Mouse (Mus musculus): ENCODE data around the gene Ubap2l.

The Ubap2l gene

DNA sequence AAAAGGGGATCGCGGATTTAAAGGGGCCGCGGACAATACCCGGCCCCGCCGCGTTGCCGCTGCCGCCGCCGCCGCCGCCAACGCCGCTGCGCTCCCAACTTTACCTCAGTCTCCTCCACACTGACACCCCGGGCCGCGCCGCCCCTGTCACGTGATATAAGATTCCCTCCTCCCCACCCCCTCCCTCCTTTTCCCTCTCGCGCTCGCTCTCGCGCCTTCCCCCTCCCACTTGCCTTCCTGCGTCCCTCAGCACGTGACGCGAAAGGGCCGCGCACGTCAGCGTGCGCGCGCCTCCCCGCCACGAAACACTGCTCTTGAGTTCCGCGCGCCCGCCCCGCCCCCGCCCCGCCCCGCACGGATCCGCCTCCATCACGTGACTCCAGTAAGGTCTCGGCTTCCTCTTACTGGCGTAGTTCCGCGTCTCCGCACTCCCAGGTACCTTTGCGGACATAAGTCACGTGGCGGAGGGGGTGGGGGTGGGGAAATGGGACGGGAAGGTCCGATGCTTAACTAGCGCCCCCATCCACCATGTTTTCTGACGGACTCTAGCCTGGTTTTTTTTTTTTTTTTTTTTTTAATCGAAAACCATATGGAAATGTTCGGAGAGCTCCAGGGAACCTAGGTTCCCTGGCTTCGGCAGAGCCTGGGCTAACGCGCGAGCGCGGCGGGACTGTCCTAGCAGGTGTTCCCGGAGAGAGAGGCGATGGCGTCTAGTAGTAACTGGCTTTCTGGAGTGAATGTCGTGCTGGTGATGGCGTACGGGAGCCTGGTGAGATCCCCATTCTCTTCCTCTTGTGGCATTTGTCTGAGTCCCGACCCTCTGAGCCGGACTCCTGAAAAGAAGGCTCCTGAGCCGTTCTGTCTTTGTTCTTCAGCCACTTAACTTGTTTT, at the start of gene Ubap2l:
TSS of gene Ubap2l (minus strand) at position 278 of the 891 bp plus-strand sequence.
- DNase-seq (ENCODE audit: low spot score in 2 of 2): peak; percentile 85 to 93

DNA sequence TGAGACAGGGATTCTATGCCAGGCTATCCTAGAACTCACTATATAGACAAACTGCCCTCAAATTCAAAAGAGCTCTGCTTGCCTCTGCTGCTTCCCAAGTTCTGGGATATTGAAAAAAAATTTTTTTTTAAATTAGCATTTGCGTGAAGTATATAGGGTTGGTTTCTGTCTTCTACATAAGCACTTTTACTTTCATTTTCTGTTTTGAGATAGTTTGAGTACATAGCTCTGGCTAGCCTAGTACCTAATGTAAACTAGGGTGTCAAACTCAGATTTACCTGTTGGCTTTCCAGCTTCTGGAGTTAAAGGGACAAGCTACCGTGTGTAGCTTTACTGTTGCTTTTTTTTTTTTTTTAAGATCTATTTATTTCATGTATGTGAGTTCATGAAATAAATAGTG, 49.2 kb upstream of the Ubap2l start:
- DNase-seq (ENCODE audit: low spot score in 2 of 2): no peak

DNA sequence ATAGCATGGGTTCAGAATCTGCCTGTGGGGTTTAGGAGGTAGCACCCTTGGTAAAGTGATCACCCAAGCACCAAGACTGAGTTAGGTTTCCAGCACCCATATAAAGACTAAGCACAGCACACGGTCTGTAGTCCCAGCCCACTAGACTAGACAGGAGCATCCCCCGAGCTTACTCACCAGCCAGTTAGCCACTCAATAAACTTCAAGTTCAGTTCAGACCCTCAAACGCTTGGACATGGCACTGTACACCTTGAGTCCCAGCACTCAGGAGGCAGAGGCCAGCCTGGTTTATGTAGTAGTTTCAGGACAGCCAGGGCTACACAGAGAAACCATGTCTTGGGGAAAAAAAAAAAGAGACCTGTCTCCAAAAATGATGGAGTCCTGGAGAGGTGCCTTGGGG, 48.6 kb upstream of the Ubap2l start:
- DNase-seq (ENCODE audit: low spot score in 2 of 2): no peak

DNA sequence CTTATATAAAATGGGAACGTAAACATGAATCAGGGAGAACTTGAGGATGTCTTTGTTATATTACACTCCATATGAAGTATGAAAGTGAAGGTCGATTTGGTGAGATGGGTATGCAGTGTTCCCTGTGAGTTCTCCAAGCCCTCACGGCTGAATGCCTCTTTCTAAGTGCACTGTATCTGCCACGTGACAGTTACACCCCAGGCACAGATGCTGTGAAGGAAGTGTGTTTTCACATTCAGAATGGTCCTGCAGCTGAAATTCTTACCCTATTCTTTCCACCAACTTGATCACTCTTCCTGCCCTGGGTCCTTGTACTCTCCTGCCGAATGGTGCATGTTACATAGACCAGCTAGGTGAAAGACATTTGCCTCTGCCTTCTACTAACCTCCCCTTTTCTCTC, 45.5 kb upstream of the Ubap2l start:
- no peak for DNase-seq (ENCODE audit: low spot score in 2 of 2)

DNA sequence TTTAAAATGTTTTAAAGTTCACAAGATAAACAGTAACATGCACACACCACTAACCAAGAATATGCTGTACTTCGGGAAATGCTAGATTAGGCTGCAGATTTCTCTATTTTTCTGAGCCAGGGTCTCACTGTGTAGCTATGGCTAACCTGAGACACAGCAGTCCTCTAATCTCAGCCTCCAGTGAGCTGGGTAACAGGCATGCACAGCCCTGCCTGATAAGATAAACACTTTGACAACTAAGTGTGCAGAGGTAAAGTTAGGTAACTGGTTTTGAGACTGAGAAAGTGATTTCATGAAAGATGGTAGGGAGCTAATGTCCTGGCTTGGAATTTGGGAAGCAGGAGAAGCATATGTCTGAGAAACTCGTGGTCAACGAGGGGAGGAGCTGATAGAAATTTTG, 42.0 kb upstream of the Ubap2l start:
- no peak for DNase-seq (ENCODE audit: low spot score in 2 of 2)

DNA sequence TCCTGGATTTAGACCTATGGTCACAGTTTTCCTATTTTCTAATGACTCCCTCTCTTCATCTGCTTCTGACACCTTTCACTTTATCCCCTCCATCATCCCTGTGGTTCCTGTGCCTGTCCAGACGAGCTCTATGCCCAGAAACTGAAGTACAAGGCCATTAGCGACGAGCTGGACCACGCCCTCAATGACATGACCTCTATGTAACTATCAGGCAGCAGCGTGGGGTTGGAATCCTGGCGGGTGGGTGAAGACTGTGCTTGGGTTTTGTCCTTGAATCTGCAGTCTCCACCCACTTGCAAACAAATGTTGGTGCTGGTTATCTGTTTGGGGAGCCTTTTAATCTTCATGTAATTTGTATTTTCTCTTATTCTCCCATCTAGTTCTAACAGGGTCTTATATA, 38.5 kb upstream of the Ubap2l start:
- no peak for DNase-seq (ENCODE audit: low spot score in 2 of 2)

DNA sequence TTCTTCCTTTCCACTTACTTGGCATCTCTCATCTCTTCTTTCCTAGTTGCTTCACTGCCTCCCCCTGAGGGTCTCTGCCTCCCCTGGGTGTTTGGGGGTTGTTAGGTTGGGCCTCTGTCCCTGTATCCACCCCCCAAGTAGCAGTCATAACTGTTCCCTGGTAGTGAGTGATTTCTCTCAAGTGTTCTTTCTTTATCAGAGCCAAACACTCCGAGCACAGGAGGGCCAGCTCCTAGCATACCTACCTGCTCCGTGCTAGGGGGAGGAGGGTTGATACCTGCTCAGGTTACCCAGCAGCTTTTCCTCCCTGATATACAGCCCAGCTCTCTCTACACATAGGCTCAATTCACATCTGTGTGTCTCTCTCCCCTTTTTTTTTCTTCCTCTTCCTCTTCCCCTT, 36.2 kb upstream of the Ubap2l start:
- no peak for DNase-seq (ENCODE audit: low spot score in 2 of 2)

DNA sequence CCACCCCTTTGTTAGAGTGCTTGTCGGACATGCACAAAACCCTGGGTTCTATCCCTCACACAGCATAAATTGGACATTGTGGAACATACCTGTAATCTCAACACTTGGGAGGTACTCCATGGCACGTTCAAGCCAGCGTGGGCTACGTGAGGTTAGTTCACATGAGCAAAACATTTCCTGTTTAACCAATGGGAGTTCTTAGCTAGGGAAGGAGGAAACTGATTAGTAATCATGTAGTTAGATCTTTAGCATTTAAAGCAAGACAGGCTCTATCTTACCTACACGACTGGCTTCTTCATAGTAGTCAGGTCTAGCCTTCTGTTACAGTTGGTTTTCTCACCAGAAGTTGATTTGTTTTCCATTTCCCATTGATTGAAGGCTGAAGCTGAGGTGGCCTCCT, 33.6 kb upstream of the Ubap2l start:
- no peak for DNase-seq (ENCODE audit: low spot score in 2 of 2)

DNA sequence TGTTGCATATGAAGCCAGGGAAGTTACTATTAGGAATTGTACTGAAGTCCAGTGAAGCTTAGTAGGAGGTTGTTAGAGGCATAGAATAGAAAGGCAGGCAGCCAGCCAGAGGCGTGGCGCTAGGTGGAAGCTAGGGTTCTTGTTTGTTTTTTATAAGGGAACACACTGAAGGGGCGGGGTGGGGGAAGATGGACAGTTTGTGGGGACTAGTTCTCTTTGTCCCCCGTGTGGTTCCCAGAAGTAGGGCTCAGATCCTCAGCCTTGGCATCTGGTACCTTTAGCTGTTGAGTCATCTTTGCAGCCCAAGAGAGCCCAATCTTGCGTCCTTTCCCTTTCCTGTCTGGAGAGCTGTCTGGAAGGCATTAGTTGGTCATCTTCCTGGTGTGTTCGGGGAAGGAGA, 32.9 kb upstream of the Ubap2l start:
- DNase-seq (ENCODE audit: low spot score in 2 of 2): no peak

DNA sequence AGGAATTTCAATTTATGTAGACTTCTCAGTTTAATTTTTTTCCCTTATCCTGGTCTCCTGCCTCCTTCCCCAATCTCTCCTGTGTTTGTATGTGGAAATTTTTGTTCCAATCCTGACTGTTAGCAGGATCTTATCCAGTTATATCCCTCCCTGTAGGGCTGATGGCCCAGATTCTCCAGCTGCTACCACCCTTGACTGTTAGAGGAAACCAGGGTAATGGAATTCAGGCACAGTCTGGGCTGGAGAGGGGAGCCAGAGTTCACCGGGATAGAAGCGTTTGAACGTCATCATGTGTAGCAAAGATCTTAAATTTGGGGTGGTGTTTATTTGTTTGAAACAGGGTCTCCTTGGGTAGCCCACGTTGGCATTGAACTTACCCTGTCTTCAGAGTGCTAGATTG, 32.4 kb upstream of the Ubap2l start:
- DNase-seq (ENCODE audit: low spot score in 2 of 2): no peak

DNA sequence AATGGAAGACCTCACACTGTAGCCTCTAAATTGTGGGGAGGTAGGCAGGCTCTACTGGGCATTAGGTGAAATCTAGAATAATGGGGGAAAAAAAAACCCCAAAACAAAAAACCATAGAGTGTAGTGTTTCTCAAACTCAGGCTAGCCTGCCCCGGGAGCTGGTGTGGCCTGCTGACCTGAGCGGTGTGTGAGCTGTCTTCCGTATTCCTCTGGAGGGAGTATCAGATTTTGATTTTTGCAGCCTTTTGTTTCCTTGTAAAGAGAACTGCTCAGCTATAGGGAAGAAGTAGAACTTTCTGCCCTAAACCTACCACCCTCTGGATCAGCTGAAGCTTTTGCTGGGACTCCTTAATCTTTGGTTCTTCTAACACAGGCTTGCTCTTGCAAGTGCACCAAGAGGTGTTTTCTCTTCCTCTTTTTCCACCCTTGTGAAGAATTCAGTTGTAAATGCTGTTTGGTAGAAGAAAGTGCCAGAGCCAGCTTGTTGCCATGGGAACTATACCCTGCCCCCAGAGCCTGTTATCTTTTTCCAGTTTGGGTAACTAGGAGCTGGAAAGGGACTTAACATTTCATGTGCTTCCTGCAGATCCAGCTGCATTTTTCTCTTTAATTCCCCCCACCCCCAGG, 31.4 kb upstream of the Ubap2l start:
- no peak for DNase-seq (ENCODE audit: low spot score in 2 of 2)

DNA sequence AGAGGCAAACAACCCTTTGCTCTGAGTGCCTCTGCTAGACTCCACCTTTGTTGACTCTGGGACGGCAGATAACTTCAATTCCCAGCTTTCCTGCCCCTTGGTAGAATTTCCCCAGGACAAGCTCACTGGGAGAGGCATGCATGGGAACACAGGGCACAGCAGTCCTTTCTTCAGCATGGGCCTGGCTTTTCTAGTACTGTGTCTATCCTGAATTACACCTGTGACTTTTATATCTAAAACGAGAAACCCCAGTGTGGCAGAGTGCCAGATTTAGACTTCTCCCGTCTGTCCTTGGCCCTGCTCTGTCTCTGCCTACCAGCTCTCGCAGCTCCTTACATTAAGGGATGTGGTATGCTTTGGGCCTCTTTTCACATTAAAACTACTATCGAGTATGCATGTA, 30.6 kb upstream of the Ubap2l start:
- no peak for DNase-seq (ENCODE audit: low spot score in 2 of 2)

DNA sequence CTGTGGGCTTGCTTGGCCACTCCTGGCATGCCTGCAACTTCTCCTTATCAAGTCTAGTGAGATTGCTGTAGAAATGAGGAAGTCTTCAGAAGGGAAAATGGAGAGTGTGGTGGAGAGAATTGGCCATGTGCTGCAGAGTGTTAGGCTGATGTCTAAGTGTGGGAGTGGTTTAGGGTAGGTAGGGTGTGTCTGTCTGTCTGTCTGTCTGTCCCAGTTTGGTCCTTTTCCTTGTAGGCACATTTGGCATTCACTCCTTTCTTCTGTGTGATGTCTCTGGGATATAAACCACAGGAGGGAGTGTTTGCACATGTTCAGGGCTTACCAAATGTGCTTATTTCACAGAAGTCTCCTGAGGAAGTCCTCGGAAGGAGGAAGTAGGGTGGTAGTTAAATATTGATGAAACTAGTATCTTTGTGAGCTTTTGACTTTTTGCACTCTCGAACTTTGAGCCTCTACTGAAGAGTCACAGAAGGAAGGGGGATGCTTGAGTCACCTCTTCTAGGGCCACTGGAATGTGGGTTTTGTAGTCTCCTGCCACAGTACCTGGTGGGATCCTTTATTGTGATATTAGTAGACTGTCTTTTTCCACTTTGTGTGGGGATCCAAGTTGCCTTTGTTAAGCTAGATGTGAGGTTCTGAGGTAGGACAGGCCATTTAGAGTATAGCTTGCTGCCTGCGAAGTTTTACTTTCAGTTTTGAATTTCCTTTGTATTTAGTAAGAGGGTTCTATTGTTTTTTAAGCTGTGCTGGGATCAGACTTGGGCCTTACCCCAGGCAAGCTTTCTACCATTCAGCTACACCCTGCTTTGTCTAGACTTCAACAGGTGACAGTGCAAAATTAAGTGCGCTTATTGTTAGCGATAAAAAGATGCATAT, 29.2 kb upstream of the Ubap2l start:
- peak in 1 of 2 experiments; percentile 30 for DNase-seq (ENCODE audit: low spot score in 2 of 2)

DNA sequence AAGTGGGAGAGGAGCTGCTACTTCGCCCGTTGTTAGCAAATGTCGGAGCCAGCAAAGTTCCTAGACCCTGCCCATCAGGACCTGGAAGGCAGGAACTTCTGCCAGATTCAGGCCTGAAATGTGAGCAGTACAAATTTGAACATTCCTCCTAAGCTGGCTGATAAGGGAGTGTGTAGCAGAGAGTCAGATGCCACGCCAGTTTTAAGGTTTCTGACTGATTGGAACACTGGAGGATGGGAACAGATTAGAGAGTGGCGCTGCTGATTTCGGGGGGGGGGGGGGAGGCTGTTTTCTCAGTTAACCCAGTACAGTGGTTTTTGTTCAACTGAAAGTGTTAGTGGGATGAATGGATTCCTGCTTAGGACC, 28.1 kb upstream of the Ubap2l start:
- DNase-seq (ENCODE audit: low spot score in 2 of 2): no peak

DNA sequence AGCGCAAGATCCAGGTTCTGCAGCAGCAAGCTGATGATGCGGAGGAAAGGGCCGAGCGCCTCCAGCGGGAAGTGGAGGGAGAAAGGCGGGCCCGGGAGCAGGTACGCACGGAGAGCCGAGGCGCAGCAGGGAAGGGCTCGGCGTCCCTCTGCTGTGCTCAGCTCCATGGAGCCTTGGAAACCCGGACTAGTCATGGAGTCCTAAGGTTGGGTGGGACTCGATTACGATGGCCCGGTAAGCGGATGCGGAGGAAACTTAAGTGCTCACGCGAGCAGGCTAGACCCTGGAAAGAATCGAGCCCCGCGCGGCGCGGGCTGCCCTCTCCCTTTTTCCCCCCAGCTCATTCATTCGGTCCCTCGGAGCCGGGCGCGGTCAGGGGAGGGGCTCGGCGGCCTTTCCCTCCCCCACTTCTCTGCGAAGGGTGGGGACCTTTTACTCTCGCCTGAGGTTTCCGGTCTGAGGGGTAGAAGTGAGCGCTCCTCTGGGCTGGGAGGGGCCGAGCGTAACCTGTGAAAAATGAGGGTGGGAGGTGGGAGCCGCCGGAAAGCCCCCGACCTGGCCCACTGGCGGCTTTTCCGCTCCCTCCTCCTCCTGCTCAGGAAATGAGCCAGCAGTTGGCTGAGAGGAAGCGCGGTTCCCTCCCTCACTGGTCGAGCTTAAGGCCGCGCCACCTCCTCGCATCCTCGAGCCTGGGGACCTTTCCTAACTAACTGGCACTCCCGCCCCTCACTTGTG, 27.5 kb upstream of the Ubap2l start:
- peak; percentile 90 to 95 for DNase-seq (ENCODE audit: low spot score in 2 of 2)

DNA sequence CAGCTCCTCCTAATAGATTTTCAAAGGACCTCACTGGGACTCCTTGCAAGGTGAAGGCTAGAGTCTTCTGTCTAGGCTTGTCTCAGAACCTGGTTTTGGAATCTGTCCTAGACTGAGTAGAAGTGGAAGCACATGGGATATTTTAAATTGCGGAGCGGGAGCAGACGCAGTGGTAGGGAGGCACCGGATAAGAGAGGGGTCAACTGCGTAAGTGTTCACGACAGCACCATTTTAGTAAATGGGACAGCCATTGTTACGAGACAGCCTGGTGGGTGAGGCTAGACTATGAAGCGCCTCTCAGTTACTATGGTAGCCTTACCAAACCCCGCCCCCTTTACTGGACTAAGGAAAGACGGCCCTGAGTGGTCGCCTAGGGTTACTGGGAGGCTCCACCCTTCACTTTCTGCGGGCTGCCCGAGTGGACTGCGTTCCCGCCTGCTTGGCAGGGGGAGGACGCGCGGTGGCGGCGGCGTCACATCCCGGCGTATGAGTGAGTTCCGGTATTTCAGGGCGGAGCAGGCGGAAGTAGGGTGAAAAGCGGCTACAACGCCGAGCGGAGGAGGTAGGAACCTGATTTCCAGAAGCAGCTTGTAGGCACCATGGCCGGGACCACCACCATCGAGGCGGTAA, 26.8 kb upstream of the Ubap2l start:
- peak; percentile 95 to 97 for DNase-seq (ENCODE audit: low spot score in 2 of 2)

DNA sequence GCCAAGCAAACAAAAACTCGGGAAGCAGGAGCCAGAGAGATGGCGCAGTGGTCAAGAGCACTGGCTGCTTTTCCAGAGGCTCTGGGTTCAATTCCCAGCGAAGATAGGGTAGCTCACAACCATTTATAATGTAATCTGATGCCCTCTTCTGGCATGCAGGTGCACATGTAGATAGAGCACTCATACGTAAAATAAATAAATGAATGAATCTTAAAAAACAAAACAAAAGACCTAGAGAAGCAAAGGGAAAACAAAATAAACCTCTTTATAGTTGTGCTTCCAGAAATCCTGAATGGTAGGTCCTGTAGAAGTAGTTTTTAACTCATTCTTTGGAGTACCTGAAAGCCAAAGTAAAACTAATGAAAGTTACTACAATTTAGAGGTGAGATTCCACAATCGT, 25.8 kb upstream of the Ubap2l start:
- no peak for DNase-seq (ENCODE audit: low spot score in 2 of 2)

DNA sequence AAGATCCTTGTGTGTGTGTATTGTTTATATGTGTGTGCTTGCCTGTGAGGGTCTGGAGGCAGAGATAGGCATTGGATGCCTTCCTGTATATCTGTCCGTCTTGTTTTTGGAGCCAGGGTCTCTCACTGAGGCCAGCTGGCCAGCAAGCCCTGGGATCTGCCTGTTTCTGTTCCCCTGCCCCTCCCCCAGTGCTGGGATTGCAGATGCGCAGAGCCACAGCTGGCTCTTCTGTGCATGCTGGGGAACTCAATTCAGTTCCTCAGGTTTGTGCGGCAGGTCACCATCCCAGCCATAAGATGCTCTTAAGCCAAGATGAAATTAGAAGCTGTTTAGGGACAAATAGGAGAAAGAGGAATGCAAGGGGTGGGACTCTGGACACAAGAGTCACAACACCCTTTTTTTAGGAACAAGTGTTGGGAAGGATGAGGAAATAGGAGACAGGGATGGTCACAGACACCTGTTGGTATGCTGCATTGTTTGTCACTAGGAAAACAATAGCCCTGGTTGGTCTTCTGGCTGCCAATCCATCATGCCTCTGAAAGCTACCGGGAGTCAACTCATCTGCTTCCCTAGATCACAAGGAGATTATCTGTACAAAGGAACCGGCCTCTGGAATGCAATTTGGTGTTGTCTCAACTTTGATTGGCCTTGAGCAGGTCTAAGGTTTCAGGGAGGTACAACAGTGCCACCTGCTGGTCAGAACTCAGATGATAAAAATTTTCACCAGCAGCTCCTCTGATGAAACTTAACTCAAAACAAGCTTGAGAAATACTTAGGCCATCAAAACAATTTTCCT, 24.7 kb upstream of the Ubap2l start:
- DNase-seq (ENCODE audit: low spot score in 2 of 2): peak; percentile 77 to 84

DNA sequence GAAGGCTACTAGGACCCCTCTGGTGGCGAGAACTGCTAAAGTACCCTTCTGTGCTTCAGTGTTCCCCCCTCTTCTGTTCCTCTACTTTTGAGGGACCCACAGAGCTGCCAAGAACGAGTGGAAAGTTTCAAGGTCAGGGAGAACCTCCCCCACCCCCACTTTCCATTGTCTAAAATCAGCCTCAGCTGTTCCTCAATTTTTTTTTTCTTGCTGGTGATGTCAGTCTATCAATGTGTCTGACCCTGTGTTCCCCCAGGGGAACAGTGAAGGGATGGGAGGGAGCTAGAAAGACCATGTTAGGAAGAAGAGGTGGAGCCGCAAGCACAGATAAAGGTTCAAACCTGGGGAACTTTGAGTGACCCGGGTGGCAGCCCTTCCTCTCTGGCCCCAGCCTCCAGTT, 19.9 kb upstream of the Ubap2l start, which contains the start of gene Tpm3:
TSS of gene Tpm3 (plus strand) at position 356 of the 400 bp plus-strand sequence.
- DNase-seq (ENCODE audit: low spot score in 2 of 2): no peak

DNA sequence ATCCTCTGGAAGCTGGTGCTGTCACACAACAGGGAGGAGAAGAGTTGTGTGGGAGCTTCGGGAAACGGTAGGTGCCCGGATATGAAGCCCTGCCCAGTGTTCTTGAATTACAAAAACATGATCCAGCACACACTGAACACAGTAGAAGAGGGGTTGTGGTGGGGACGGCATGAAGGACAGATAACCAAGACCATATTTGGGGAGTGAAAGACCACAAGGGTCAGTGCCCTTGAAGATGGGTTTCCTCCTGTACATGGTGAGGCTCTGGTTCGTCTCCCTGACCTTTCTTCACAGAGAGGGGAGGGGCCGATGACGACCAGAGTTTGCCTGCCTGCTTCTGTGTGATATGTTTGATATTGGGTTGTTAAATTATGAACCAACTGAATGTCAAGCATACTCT, 17.3 kb upstream of the Ubap2l start:
- no peak for DNase-seq (ENCODE audit: low spot score in 2 of 2)
